Mouse (Mus musculus): ENCODE results near the gene Copz1. TPM values are rescaled to one million over a fixed set of nuclear protein-coding genes. Genes with fewer than 3 reads are reported as not detected.

The Copz1 gene
- polyA plus RNA-seq, 1 experiment, result 86.2 TPM

DNA sequence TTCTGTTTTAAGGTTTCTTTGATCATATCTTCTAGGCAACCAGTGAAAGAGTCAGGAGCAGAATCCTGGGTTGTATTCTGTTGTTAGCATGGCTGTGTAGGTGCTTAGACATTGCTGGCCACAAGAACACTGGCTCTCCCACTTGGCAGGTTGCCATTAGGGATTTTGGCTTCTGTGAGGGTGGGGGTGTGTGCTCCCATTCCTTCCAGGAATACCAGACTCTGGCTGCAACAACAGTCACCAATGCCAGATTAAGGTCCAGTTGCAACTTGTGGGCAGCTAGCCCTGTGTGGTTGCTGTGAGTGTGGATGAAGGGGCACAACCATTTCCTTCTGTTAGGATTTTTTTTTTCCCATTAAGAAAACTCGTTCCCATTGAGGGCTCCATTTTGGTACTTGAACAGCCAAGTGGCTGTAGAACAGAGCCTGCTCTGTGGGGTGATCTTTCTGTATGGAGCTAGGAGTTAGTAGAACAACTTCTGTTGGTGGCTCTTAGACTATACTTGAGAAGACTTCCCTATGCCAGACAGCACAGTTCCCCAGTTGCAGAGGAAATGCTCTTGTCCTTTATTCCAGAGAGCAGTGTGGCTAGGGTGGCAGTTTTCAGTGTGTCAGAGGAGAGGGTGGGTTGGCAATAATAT lies 13.4 kb downstream of the Copz1 start:
- Histone ChIP-seq H3K4me3 (replicated peaks; ENCODE audit: extremely low read depth, low read depth, low read length) (no peak overlapping the region), H3K4me1 (ENCODE audit: control insufficient read depth, insufficient read depth, low read length) (peaks cover 8% of the 10 kb centered on the region)
- 28% methylated on average over 1 of the region's 1 CpGs for whole genome bisulfite sequencing
- TF ChIP-seq CTCF (IDR thresholded peaks at IDR 0.05; ENCODE audit: insufficient read depth, low read length), result no peak
- no peak for TF ChIP-seq POLR2A (IDR thresholded peaks at IDR 0.05; ENCODE audit: borderline replicate concordance, extremely low read depth, low read depth, low read length)
- no peak for DNase-seq

DNA sequence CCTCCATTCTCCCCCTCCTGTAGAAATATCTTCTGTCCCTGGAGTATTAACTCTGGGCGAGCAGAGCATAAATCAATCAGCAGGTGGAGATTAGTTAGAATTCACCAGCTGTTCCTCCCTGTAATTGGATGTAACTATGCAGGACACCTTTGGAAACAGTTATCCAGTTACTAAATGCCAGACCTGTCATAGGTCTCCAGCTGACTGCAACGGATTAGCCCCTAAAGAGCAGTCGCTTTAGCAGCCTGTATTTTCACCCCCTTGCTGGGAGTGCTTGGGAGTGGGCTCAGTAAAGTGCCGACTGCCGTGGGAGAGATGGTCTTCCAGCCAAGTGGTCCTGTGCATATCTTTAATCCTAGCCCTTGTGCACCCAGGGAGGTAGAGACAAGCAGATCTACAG lies 17.1 kb downstream of the Copz1 start:
- peaks cover 8% of the 10 kb centered on the region for H3K4me1 ChIP-seq (ENCODE audit: control insufficient read depth, insufficient read depth, low read length)
- no peak for TF ChIP-seq POLR2A (IDR thresholded peaks at IDR 0.05; ENCODE audit: borderline replicate concordance, extremely low read depth, low read depth, low read length)
- no peak for TF ChIP-seq CTCF (IDR thresholded peaks at IDR 0.05; ENCODE audit: insufficient read depth, low read length)
- DNase-seq, result no peak
- no peak overlapping the region for H3K4me3 ChIP-seq (replicated peaks; ENCODE audit: extremely low read depth, low read depth, low read length)
- WGBS, result 75% methylated on average over 5 of the region's 5 CpGs

DNA sequence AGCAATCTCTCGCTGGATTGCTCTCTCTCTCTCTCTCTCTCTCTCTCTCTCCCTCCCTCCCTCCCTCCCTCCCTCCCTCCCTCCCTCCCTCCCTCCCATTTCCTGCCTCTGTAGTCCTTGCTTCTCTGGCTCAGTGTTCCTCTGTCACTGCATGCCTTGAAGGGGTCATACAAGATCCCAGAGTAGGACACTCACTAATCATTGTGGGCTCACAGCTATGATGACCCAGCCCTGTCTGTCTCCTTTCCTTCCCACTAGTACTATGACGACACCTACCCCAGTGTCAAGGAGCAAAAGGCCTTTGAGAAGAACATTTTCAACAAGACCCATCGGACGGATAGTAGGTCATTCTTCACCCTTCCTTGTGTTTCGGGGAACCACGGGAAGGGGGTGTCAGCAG lies 17.9 kb downstream of the Copz1 start:
- Histone ChIP-seq H3K4me3 (replicated peaks; ENCODE audit: extremely low read depth, low read depth, low read length) (no peak overlapping the region), H3K4me1 (ENCODE audit: control insufficient read depth, insufficient read depth, low read length) (peaks cover 8% of the 10 kb centered on the region)
- DNase-seq, result no peak
- TF ChIP-seq CTCF (IDR thresholded peaks at IDR 0.05; ENCODE audit: insufficient read depth, low read length) (no peak), POLR2A (IDR thresholded peaks at IDR 0.05; ENCODE audit: borderline replicate concordance, extremely low read depth, low read depth, low read length) (no peak)
- 74% methylated on average over 6 of the region's 6 CpGs for WGBS

GRCm38 (mm10) chr15:103290843-103291242 lies 18.3 kb downstream of the Copz1 start:
- Histone ChIP-seq H3K4me1 (ENCODE audit: control insufficient read depth, insufficient read depth, low read length) (peaks cover 6% of the 10 kb centered on the region), H3K4me3 (replicated peaks; ENCODE audit: extremely low read depth, low read depth, low read length) (no peak overlapping the region)
- WGBS, result 87% methylated on average over 9 of the region's 9 CpGs
- TF ChIP-seq POLR2A (IDR thresholded peaks at IDR 0.05; ENCODE audit: borderline replicate concordance, extremely low read depth, low read depth, low read length) (no peak), CTCF (IDR thresholded peaks at IDR 0.05; ENCODE audit: insufficient read depth, low read length) (no peak)
- DNase-seq, result no peak

DNA sequence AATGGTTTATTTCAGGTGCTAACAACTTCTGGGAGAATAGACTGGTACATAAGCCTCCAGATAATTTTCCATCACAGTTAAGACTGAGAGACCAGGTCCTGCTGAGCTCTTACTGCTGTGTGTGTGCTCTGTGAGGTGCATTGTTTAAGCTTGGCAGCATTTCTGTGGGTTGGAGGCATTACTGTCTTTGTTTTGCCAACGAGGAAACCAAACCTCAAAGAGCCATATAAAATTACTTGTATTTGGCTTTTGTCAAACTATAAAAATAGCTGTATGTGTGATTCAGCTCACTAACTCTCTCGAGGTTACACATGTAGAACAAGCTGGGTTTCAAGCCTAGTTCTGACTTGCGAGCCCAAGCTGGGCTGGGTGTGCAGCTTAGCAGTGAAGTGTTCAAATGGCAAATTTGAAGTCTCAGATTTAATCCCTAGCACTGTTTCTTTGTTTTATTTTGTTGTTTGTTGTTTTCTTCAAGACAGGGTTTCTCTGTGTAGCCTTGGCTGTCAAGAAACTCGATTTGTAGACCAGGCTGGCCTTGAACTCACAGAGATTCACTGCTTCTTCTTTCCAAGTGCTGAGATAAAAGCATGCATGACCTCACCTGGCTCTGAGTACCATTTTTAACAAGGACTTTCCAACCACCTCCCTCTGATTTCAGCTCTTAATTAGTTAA lies 20.3 kb downstream of the Copz1 start:
- TF ChIP-seq CTCF (IDR thresholded peaks at IDR 0.05; ENCODE audit: insufficient read depth, low read length) (no peak), POLR2A (IDR thresholded peaks at IDR 0.05; ENCODE audit: borderline replicate concordance, extremely low read depth, low read depth, low read length) (no peak)
- Histone ChIP-seq H3K4me1 (ENCODE audit: control insufficient read depth, insufficient read depth, low read length) (no peaks in the 10 kb centered on the region), H3K4me3 (replicated peaks; ENCODE audit: extremely low read depth, low read depth, low read length) (no peak overlapping the region)
- no peak for DNase-seq
- 73% methylated on average over 4 of the region's 4 CpGs for WGBS

DNA sequence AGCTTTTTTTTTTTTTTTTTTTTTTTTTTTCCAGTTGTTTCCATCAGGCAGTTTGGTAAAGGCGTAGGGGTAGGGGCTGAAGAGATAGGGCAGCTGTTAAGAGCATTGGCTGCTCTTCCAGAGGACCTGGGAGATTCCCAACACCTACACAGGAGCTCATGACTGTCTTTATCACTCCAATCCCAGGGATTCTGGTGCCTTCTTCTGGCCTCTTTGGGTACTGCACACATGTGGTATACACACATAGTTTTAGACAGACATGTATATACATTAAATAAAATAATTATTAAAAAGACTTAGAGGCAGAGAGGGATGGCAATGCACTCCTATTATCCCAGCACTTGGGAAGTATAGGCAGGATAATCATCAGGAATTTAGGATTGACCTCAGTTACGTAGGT lies 20.9 kb downstream of the Copz1 start:
- 96% methylated on average over 2 of the region's 2 CpGs for WGBS
- Histone ChIP-seq H3K4me3 (replicated peaks; ENCODE audit: extremely low read depth, low read depth, low read length) (no peak overlapping the region), H3K4me1 (ENCODE audit: control insufficient read depth, insufficient read depth, low read length) (no peaks in the 10 kb centered on the region)
- DNase-seq, result no peak
- no peak for TF ChIP-seq POLR2A (IDR thresholded peaks at IDR 0.05; ENCODE audit: borderline replicate concordance, extremely low read depth, low read depth, low read length)
- TF ChIP-seq CTCF (IDR thresholded peaks at IDR 0.05; ENCODE audit: insufficient read depth, low read length), result no peak

- no peak for TF ChIP-seq CTCF (IDR thresholded peaks at IDR 0.05; ENCODE audit: insufficient read depth, low read length)
- Histone ChIP-seq H3K4me1 (ENCODE audit: control insufficient read depth, insufficient read depth, low read length) (no peaks in the 10 kb centered on the region), H3K4me3 (replicated peaks; ENCODE audit: extremely low read depth, low read depth, low read length) (no peak overlapping the region)
- 83% methylated on average over 2 of the region's 2 CpGs for WGBS
- DNase-seq, result no peak
These were observed 22.1 kb downstream of the Copz1 start for GRCm38 (mm10) chr15:103294649-103295048.

- TF ChIP-seq POLR2A (IDR thresholded peaks at IDR 0.05; ENCODE audit: borderline replicate concordance, extremely low read depth, low read depth, low read length), result no peak
- no peak for TF ChIP-seq CTCF (IDR thresholded peaks at IDR 0.05; ENCODE audit: insufficient read depth, low read length)
- Histone ChIP-seq H3K4me3 (replicated peaks; ENCODE audit: extremely low read depth, low read depth, low read length) (no peak overlapping the region), H3K4me1 (ENCODE audit: control insufficient read depth, insufficient read depth, low read length) (no peaks in the 10 kb centered on the region)
- no peak for DNase-seq
- WGBS, result 36% methylated on average over 5 of the region's 5 CpGs
These were observed 23.3 kb downstream of the Copz1 start for GRCm38 (mm10) chr15:103295851-103296250.

DNA sequence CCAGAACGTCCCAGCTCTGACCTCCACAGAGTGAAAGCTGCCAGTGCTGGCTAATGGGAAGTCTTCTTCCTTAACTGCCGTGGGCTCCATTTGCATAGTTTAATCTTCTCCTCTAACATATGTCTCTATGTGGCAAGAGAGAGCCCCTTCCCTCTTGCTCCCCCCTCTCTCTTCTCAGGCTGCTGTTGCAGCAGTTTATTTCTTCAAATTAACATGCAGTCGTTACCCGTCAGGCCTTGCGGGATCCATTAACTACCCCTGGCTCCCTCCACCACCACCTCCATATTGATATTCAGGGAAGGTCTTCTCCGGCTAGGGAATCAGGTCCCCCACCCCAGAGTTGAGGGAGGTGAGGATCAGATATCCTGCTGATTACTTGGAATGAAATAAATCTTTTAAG lies 24.8 kb downstream of the Copz1 start:
- no peak for TF ChIP-seq CTCF (IDR thresholded peaks at IDR 0.05; ENCODE audit: insufficient read depth, low read length)
- TF ChIP-seq POLR2A (IDR thresholded peaks at IDR 0.05; ENCODE audit: borderline replicate concordance, extremely low read depth, low read depth, low read length), result no peak
- Histone ChIP-seq H3K4me3 (replicated peaks; ENCODE audit: extremely low read depth, low read depth, low read length) (no peak overlapping the region), H3K4me1 (ENCODE audit: control insufficient read depth, insufficient read depth, low read length) (no peaks in the 10 kb centered on the region)
- WGBS, result 71% methylated on average over 6 of the region's 6 CpGs
- no peak for DNase-seq

DNA sequence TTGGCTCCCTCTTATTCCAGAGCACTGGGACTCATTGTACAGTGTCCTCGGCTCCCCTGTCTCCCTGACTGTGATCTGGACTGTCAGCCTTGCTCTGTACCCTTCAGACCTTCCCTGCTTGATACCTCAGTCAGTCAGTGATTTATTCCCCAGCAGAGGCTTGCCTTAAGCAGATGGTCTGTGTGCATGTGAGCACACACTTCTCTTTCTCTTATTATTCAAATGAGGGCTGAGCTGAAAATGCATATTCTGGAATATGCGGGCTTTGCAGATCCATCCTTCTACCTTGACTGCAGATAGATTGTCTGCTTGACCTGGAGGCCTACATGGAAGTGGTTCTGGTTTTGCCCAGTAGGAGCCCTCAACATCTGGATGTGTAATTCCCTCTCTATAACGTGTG lies 25.5 kb downstream of the Copz1 start:
- WGBS, result 69% methylated on average over 3 of the region's 3 CpGs
- no peak for DNase-seq
- H3K4me3 ChIP-seq (replicated peaks; ENCODE audit: extremely low read depth, low read depth, low read length), result no peak overlapping the region
- TF ChIP-seq CTCF (IDR thresholded peaks at IDR 0.05; ENCODE audit: insufficient read depth, low read length), result no peak
- no peak for TF ChIP-seq POLR2A (IDR thresholded peaks at IDR 0.05; ENCODE audit: borderline replicate concordance, extremely low read depth, low read depth, low read length)
- no peaks in the 10 kb centered on the region for H3K4me1 ChIP-seq (ENCODE audit: control insufficient read depth, insufficient read depth, low read length)
